ENCODE assay signal across 15 mouse cellular contexts in genomic region chr10:87500926-87501658, GRCm38 (mm10). TPM values are rescaled to one million over a fixed set of nuclear protein-coding genes. Genes with fewer than 3 reads are reported as not detected.
DNase-seq lines count a peak whose midpoint lies in the region; ATAC-seq lines count a peak whose summit lies in the region.
"Had no signal": no experiment of that assay in that cellular context is flagged by ENCODE, and none has a peak within 500 bp of the region (broad histone marks: within the 10 kb centered on the region; RNA-seq: fewer than 3 reads in every experiment).

No protein-coding gene starts in this region.

- H3K9ac ChIP-seq in embryonic facial prominence, embryonic 12.5 days = no peak overlapping the region
- peak overlapping the region; percentile 42; the same call in 1 of the 2 replicates for H3K9ac ChIP-seq in forebrain, embryonic 14.5 days (ENCODE audit: low read length)
- H3K9ac ChIP-seq in neural tube, embryonic 13.5 days = peak overlapping the region; percentile 18

- no peak overlapping the region for H3K27ac ChIP-seq in embryonic facial prominence, embryonic 12.5 days
- peak overlapping the region; percentile 35; the same call in 1 of the 2 replicates for H3K27ac ChIP-seq in forebrain, embryonic 14.5 days (ENCODE audit: low read depth, low read length)
- H3K27ac ChIP-seq in neural tube, embryonic 13.5 days (replicated peaks) = peak overlapping the region; percentile 33
- H3K27ac ChIP-seq: heart, embryonic 10.5 days; kidney, postnatal 0 days had no signal

- H3K4me2 ChIP-seq in embryonic facial prominence, embryonic 12.5 days (replicated peaks) = 0 out of 2 replicates have a peak overlapping the region, but pooled peaks have one; percentile 9
- H3K4me2 ChIP-seq in forebrain, embryonic 14.5 days (ENCODE audit: low read length) = peak overlapping the region; percentile 53
- H3K4me2 ChIP-seq in neural tube, embryonic 13.5 days = peak overlapping the region; percentile 52

- ATAC-seq in embryonic facial prominence, embryonic 12.5 days (ENCODE audit: insufficient number of reproducible peaks, insufficient read depth, low FRiP score, low TSS enrichment) = no peak
- ATAC-seq in forebrain, embryonic 14.5 days = peak; percentile 51
- ATAC-seq in neural tube, embryonic 13.5 days (ENCODE audit: low read depth) = peak; percentile 63
- no peak for ATAC-seq in granulocyte monocyte progenitor cell, adult 5-6 weeks (replicated peaks; ENCODE audit: poor library complexity, severe bottlenecking)
- ATAC-seq: lung, postnatal 0 days; Patski had no signal

- DNase-seq in forebrain, embryonic 14.5 days (ENCODE audit: low spot score) = peak; percentile 78
- peak; percentile 24 for DNase-seq in mesoderm, embryonic 11.5 days (ENCODE audit: low read depth, low spot score)
- no peak for DNase-seq in cerebellum, postnatal 14 days
- DNase-seq in gastrocnemius, postnatal 14 days = no peak
- DNase-seq: adrenal gland, postnatal 14 days; cerebellum, adult 11-12 months had no signal

- H3K9me3 ChIP-seq in embryonic facial prominence, embryonic 12.5 days = 0 out of 2 replicates have a peak, but pooled peaks cover 4% of the 10 kb centered on the region
- peaks cover 3% of the 10 kb centered on the region; the same call in 1 of the 2 replicates for H3K9me3 ChIP-seq in forebrain, embryonic 14.5 days (replicated peaks; ENCODE audit: control insufficient read depth, low read length)
- H3K9me3 ChIP-seq in neural tube, embryonic 13.5 days = peaks cover 5% of the 10 kb centered on the region
- H3K9me3 ChIP-seq: heart, embryonic 10.5 days had no signal

- H3K36me3 ChIP-seq in embryonic facial prominence, embryonic 12.5 days = no peaks in the 10 kb centered on the region
- no peaks in the 10 kb centered on the region for H3K36me3 ChIP-seq in forebrain, embryonic 14.5 days (ENCODE audit: control insufficient read depth, insufficient read depth, low read length)
- no peaks in the 10 kb centered on the region for H3K36me3 ChIP-seq in neural tube, embryonic 13.5 days
- H3K36me3 ChIP-seq: heart, embryonic 10.5 days had no signal

- H3K4me1 ChIP-seq in embryonic facial prominence, embryonic 12.5 days = no peaks in the 10 kb centered on the region
- peaks cover 12% of the 10 kb centered on the region for H3K4me1 ChIP-seq in forebrain, embryonic 14.5 days (ENCODE audit: control insufficient read depth, insufficient read depth, low read length)
- H3K4me1 ChIP-seq in neural tube, embryonic 13.5 days (replicated peaks) = peaks cover 20% of the 10 kb centered on the region
- H3K4me1 ChIP-seq: heart, embryonic 10.5 days had no signal

- whole genome bisulfite sequencing in embryonic facial prominence, embryonic 12.5 days = 15% methylated on average over 20 of the region's 20 CpGs
- 1% methylated on average over 20 of the region's 20 CpGs for WGBS in forebrain, embryonic 14.5 days
- WGBS in neural tube, embryonic 13.5 days = 6% methylated on average over 20 of the region's 20 CpGs

- intact Hi-C loops in gastrocnemius, postnatal 14 days (cut with DNase I; ENCODE audit: low total_unique reads) = no loop called here

- H3K4me3 ChIP-seq in embryonic facial prominence, embryonic 12.5 days = no peak overlapping the region
- H3K4me3 ChIP-seq in forebrain, embryonic 14.5 days (ENCODE audit: low read depth, low read length) = peak overlapping the region; percentile 19
- H3K4me3 ChIP-seq in neural tube, embryonic 13.5 days = peak overlapping the region; percentile 17
- H3K4me3 ChIP-seq: heart, embryonic 10.5 days had no signal

- H3K27me3 ChIP-seq in embryonic facial prominence, embryonic 12.5 days = peaks cover 60% of the 10 kb centered on the region
- H3K27me3 ChIP-seq in forebrain, embryonic 14.5 days (replicated peaks; ENCODE audit: control insufficient read depth, insufficient read depth, low read length) = no peaks in the 10 kb centered on the region
- H3K27me3 ChIP-seq in neural tube, embryonic 13.5 days = peaks cover 54% of the 10 kb centered on the region
- H3K27me3 ChIP-seq: CH12.LX had no signal

RNA-seq across cellular contexts. Expression of gene Ascl1, which starts 7.6 kb away (rescaled TPM):
- 5.7 and 6.2 TPM in 2 replicates for polyA plus RNA-seq in embryonic facial prominence, embryonic 12.5 days (2016; fragmentation: Nextera tagmentation; extraction: Ambion mirVana)
- 26.6 and 28.8 TPM in 2 replicates for polyA plus RNA-seq in forebrain, embryonic 14.5 days (2014; fragmentation: Nextera tagmentation; extraction: Ambion mirVana)
- 12.9 and 21.2 TPM in 2 replicates for polyA plus RNA-seq in neural tube, embryonic 13.5 days (2015; fragmentation: Nextera tagmentation; extraction: Ambion mirVana)
- total RNA-seq in granulocyte monocyte progenitor cell, adult 5-6 weeks (2014; fragmentation: Nextera tagmentation) = not detected in 2 replicates
- not detected in 2 replicates for total RNA-seq in granulocyte monocyte progenitor cell, adult 5-6 weeks (2017)
- not detected for total RNA-seq in gastrocnemius, postnatal 14 days (2021)
- total RNA-seq: CH12.LX; liver, adult 2 months had no signal
- polyA plus RNA-seq: liver, adult 2 months; Patski had no signal

RNA-seq across cellular contexts. Expression of gene Pah, which starts 20.5 kb away (rescaled TPM):
- polyA plus RNA-seq in embryonic facial prominence, embryonic 12.5 days (2016; fragmentation: Nextera tagmentation; extraction: Ambion mirVana) = not detected in 2 replicates
- polyA plus RNA-seq in forebrain, embryonic 14.5 days (2014; fragmentation: Nextera tagmentation; extraction: Ambion mirVana) = not detected in 2 replicates
- not detected in 2 replicates for polyA plus RNA-seq in neural tube, embryonic 13.5 days (2015; fragmentation: Nextera tagmentation; extraction: Ambion mirVana)
- not detected in 2 replicates for total RNA-seq in granulocyte monocyte progenitor cell, adult 5-6 weeks (2014; fragmentation: Nextera tagmentation)
- not detected in 2 replicates for total RNA-seq in granulocyte monocyte progenitor cell, adult 5-6 weeks (2017)
- total RNA-seq in gastrocnemius, postnatal 14 days (2021) = not detected
- total RNA-seq: CH12.LX had no signal
- polyA plus RNA-seq: lung, postnatal 0 days; Patski had no signal

Comparison
In these comparisons a context has a peak if more than half of its experiments do, and no peak if none do; other contexts are left out.
1. ATAC-seq: peak in forebrain, embryonic 14.5 days (single experiment) and neural tube, embryonic 13.5 days (single experiment); none in embryonic facial prominence, embryonic 12.5 days (single experiment) and granulocyte monocyte progenitor cell, adult 5-6 weeks (single experiment).
2. DNase-seq: peak in forebrain, embryonic 14.5 days (single experiment) and mesoderm, embryonic 11.5 days (single experiment); none in cerebellum, postnatal 14 days (0 of 2) and gastrocnemius, postnatal 14 days (single experiment).
3. Peak in every context shown above with its lines, with median percentiles within 50 percentile points of each other: H3K4me2 ChIP-seq.